Mouse (Mus musculus) erythroblast, embryonic 14.5 days (primary cell): ENCODE data around the gene Gm37240. TPM values are rescaled to one million over a fixed set of nuclear protein-coding genes. Genes with fewer than 3 reads are reported as not detected.
"Not testable (repeated sequence)": the region's sequence is repeated elsewhere in the genome, so short reads cannot be mapped to it uniquely, and the experiment has no call there.

ENCODE experiments used
- H3K27me3 ChIP-seq: 2 replicates; pipeline ENCODE4 v1.6.1; 2012; ENCODE audit warnings: inconsistent platforms; ENCODE audit not compliant: control insufficient read depth
- H3K36me3 ChIP-seq: 2 replicates; pipeline ENCODE4 v1.6.1; 2012; ENCODE audit warnings: mild to moderate bottlenecking, inconsistent platforms; ENCODE audit not compliant: control insufficient read depth
- H3K4me1 ChIP-seq: 2 replicates; pipeline ENCODE4 v1.6.1; 2012; ENCODE audit warnings: inconsistent platforms; ENCODE audit not compliant: control insufficient read depth
- H3K4me3 ChIP-seq: replicated peaks from 2 replicates; pipeline ENCODE3; 2012; ENCODE audit warnings: moderate library complexity, mild to moderate bottlenecking, inconsistent platforms
- H3K9me3 ChIP-seq: 2 replicates; pipeline ENCODE4 v1.6.1; 2012; ENCODE audit warnings: low read length, inconsistent platforms, mixed read lengths; ENCODE audit not compliant: control insufficient read depth
- GATA1 ChIP-seq: IDR thresholded peaks from 2 replicates; pipeline ENCODE4 v1.6.1; 2012; ENCODE audit warnings: low read length, inconsistent platforms, mixed read lengths
- TAL1 ChIP-seq: IDR thresholded peaks from 3 replicates; pipeline ENCODE4 v1.6.1; 2012; ENCODE audit warnings: low read length, inconsistent platforms, mixed read lengths
- polyA plus RNA-seq: library from polyadenylated mRNA; stranded (reverse); fragments of >175 nt; gene quantifications from 2 replicates; pipeline ENCODE4 v1.2.3, GENCODE M21; 2012

Gene Gm37240
- polyA plus RNA-seq, 1 experiment, result not detected

GRCm38 (mm10) chr3:84654246-84654826 lies 1233.0 kb downstream of the Gm37240 start:
- Histone ChIP-seq H3K27me3 (peaks cover 3% of the 10 kb centered on the region; the same call in 1 of the 2 replicates), H3K9me3 (peaks cover 9% of the 10 kb centered on the region), H3K36me3 (no peaks in the 10 kb centered on the region), H3K4me3 (peak overlapping the region; percentile 56), H3K4me1 (peaks cover 18% of the 10 kb centered on the region)
- TF ChIP-seq TAL1 (no peak), GATA1 (no peak)

GRCm38 (mm10) chr3:84653557-84654245 lies 1233.6 kb downstream of the Gm37240 start:
- H3K4me1 ChIP-seq, result peaks cover 18% of the 10 kb centered on the region

GRCm38 (mm10) chr3:84652643-84653556 lies 1234.4 kb downstream of the Gm37240 start:
- Histone ChIP-seq H3K9me3 (peaks cover 3% of the 10 kb centered on the region), H3K27me3 (peaks cover 3% of the 10 kb centered on the region; the same call in 1 of the 2 replicates), H3K4me3 (no peak overlapping the region), H3K4me1 (peaks cover 18% of the 10 kb centered on the region), H3K36me3 (no peaks in the 10 kb centered on the region)
- TF ChIP-seq TAL1 (no peak), GATA1 (no peak)

More at GRCm38 (mm10) chr3:84653557-84654245, 1233.6 kb downstream of the Gm37240 start:
- Histone ChIP-seq H3K4me3 (peak overlapping the region; percentile 56), H3K27me3 (peaks cover 3% of the 10 kb centered on the region; the same call in 1 of the 2 replicates), H3K9me3 (peaks cover 5% of the 10 kb centered on the region), H3K36me3 (no peaks in the 10 kb centered on the region)
- TF ChIP-seq TAL1 (no peak), GATA1 (no peak)

GRCm38 (mm10) chr3:84649578-84650327 lies 1237.6 kb downstream of the Gm37240 start:
- TF ChIP-seq TAL1 (no peak), GATA1 (no peak)
- Histone ChIP-seq H3K27me3 (peaks cover 3% of the 10 kb centered on the region; the same call in 1 of the 2 replicates), H3K36me3 (no peaks in the 10 kb centered on the region), H3K4me3 (no peak overlapping the region), H3K4me1 (peaks cover 16% of the 10 kb centered on the region), H3K9me3 (peaks cover 3% of the 10 kb centered on the region)

- not testable (repeated sequence) for H3K4me1 ChIP-seq, H3K27me3 ChIP-seq, H3K9me3 ChIP-seq, H3K36me3 ChIP-seq, H3K4me3 ChIP-seq
Measured at GRCm38 (mm10) chr3:84648069-84648468, 1239.2 kb downstream of the Gm37240 start.

GRCm38 (mm10) chr3:84647616-84648015 lies 1239.7 kb downstream of the Gm37240 start:
- no peak overlapping the region for H3K4me3 ChIP-seq
- peaks cover 3% of the 10 kb centered on the region for H3K9me3 ChIP-seq
- H3K27me3 ChIP-seq, result no peaks in the 10 kb centered on the region
- H3K4me1 ChIP-seq, result no peaks in the 10 kb centered on the region
- no peak for TF ChIP-seq GATA1
- no peak for TF ChIP-seq TAL1
- no peaks in the 10 kb centered on the region for H3K36me3 ChIP-seq

GRCm38 (mm10) chr3:84646331-84646845 lies 1240.9 kb downstream of the Gm37240 start:
- no peaks in the 10 kb centered on the region for H3K36me3 ChIP-seq
- peaks cover 3% of the 10 kb centered on the region for H3K9me3 ChIP-seq
- no peak overlapping the region for H3K4me3 ChIP-seq
- TF ChIP-seq TAL1, result no peak
- no peak for TF ChIP-seq GATA1
- H3K4me1 ChIP-seq, result no peaks in the 10 kb centered on the region
- no peaks in the 10 kb centered on the region for H3K27me3 ChIP-seq

- Histone ChIP-seq H3K9me3 (peaks cover 3% of the 10 kb centered on the region), H3K4me3 (no peak overlapping the region)
- TF ChIP-seq GATA1 (no peak), TAL1 (no peak)
Measured at GRCm38 (mm10) chr3:84646007-84646290, 1241.4 kb downstream of the Gm37240 start.

More at GRCm38 (mm10) chr3:84646007-84646290, 1241.4 kb downstream of the Gm37240 start:
- H3K36me3 ChIP-seq, result no peaks in the 10 kb centered on the region
- H3K27me3 ChIP-seq, result no peaks in the 10 kb centered on the region
- H3K4me1 ChIP-seq, result no peaks in the 10 kb centered on the region
